In genomic region chr1:189499141-189499540, GRCm38 (mm10) we compare ENCODE assay signal across 26 mouse cellular contexts.
DNase-seq lines count a peak whose midpoint lies in the region; ATAC-seq lines count a peak whose summit lies in the region.
"Had no signal": no experiment of that assay in that cellular context is flagged by ENCODE, and none has a peak within 500 bp of the region (broad histone marks: within the 10 kb centered on the region; RNA-seq: fewer than 3 reads in every experiment).

No protein-coding gene starts in this region.

- peak; percentile 45 for DNase-seq in kidney, adult 18-20 months
- peak; percentile 24 to 67 for DNase-seq in kidney, postnatal 4 days
- DNase-seq in thymus, postnatal 36 days = no peak
- no peak for DNase-seq in cerebellum, adult 9-11 months
- DNase-seq: adrenal gland, adult 2 months; cerebellum, adult 11-12 months; cerebellum, postnatal 14 days; gastrocnemius, postnatal 10 days; left cerebral cortex, postnatal 4 days; retina, postnatal 1 day; right cerebral cortex, postnatal 25 days; spleen, adult 18-20 months; thymus, postnatal 4 days had no signal

- H3K9ac ChIP-seq in intestine, embryonic 15.5 days = no peak overlapping the region
- no peak overlapping the region for H3K9ac ChIP-seq in kidney, embryonic 16.5 days (replicated peaks; ENCODE audit: low read length)
- no peak overlapping the region for H3K9ac ChIP-seq in forebrain, embryonic 12.5 days
- H3K9ac ChIP-seq: embryonic facial prominence, embryonic 13.5 days; forebrain, embryonic 15.5 days; limb, embryonic 15.5 days; midbrain, embryonic 15.5 days; neural tube, embryonic 12.5 days had no signal

- H3K4me1 ChIP-seq in intestine, embryonic 15.5 days (replicated peaks) = 0 out of 2 replicates have a peak, but pooled peaks cover 2% of the 10 kb centered on the region
- H3K4me1 ChIP-seq in kidney, embryonic 16.5 days (ENCODE audit: insufficient read depth, low read length) = peaks cover 30% of the 10 kb centered on the region
- H3K4me1 ChIP-seq in forebrain, embryonic 12.5 days = peaks cover 14% of the 10 kb centered on the region
- H3K4me1 ChIP-seq: embryonic facial prominence, embryonic 13.5 days; midbrain, embryonic 15.5 days; neural tube, embryonic 12.5 days had no signal

- H3K36me3 ChIP-seq in intestine, embryonic 15.5 days = no peaks in the 10 kb centered on the region
- H3K36me3 ChIP-seq in kidney, embryonic 16.5 days (ENCODE audit: insufficient read depth, low read length) = no peaks in the 10 kb centered on the region
- no peaks in the 10 kb centered on the region for H3K36me3 ChIP-seq in forebrain, embryonic 12.5 days (replicated peaks)
- H3K36me3 ChIP-seq: embryonic facial prominence, embryonic 13.5 days; forebrain, embryonic 15.5 days; hindbrain, embryonic 10.5 days; limb, embryonic 15.5 days; midbrain, embryonic 15.5 days; neural tube, embryonic 12.5 days had no signal

- H3K4me3 ChIP-seq in intestine, embryonic 15.5 days (replicated peaks) = no peak overlapping the region
- no peak overlapping the region for H3K4me3 ChIP-seq in kidney, embryonic 16.5 days (ENCODE audit: low read length)
- H3K4me3 ChIP-seq in forebrain, embryonic 12.5 days (replicated peaks) = no peak overlapping the region
- H3K4me3 ChIP-seq: embryonic facial prominence, embryonic 13.5 days; forebrain, embryonic 15.5 days; hindbrain, embryonic 10.5 days; left cerebral cortex, adult 2 months; limb, embryonic 15.5 days; midbrain, embryonic 15.5 days; neural tube, embryonic 12.5 days had no signal

- ATAC-seq in intestine, embryonic 15.5 days = peak; percentile 88
- ATAC-seq in kidney, embryonic 16.5 days (ENCODE audit: low FRiP score, low TSS enrichment) = peak; percentile 91
- no peak for ATAC-seq in forebrain, embryonic 12.5 days (ENCODE audit: low FRiP score)
- ATAC-seq: forebrain, embryonic 15.5 days; hindbrain, embryonic 16.5 days; midbrain, embryonic 15.5 days had no signal

- no peaks in the 10 kb centered on the region for H3K27me3 ChIP-seq in intestine, embryonic 15.5 days (replicated peaks)
- no peaks in the 10 kb centered on the region for H3K27me3 ChIP-seq in kidney, embryonic 16.5 days (ENCODE audit: insufficient read depth, low read length)
- H3K27me3 ChIP-seq in forebrain, embryonic 12.5 days = no peaks in the 10 kb centered on the region
- H3K27me3 ChIP-seq: embryonic facial prominence, embryonic 13.5 days; forebrain, embryonic 15.5 days; limb, embryonic 15.5 days; midbrain, embryonic 15.5 days; neural tube, embryonic 12.5 days had no signal

- WGBS in intestine, embryonic 15.5 days = 56% methylated on average over 4 of the region's 4 CpGs
- 53% methylated on average over 4 of the region's 4 CpGs for WGBS in kidney, embryonic 16.5 days
- WGBS in forebrain, embryonic 12.5 days = 75% methylated on average over 4 of the region's 4 CpGs

- no peaks in the 10 kb centered on the region for H3K9me3 ChIP-seq in intestine, embryonic 15.5 days
- H3K9me3 ChIP-seq in kidney, embryonic 16.5 days (ENCODE audit: low read length) = no peaks in the 10 kb centered on the region
- H3K9me3 ChIP-seq in forebrain, embryonic 12.5 days = no peaks in the 10 kb centered on the region
- H3K9me3 ChIP-seq: embryonic facial prominence, embryonic 13.5 days; forebrain, embryonic 15.5 days; hindbrain, embryonic 10.5 days; limb, embryonic 15.5 days; midbrain, embryonic 15.5 days; neural tube, embryonic 12.5 days had no signal

- no peak overlapping the region for H3K27ac ChIP-seq in intestine, embryonic 15.5 days
- peak overlapping the region; percentile 56; the same call in 1 of the 2 replicates for H3K27ac ChIP-seq in kidney, embryonic 16.5 days (ENCODE audit: low read length)
- H3K27ac ChIP-seq in forebrain, embryonic 12.5 days = no peak overlapping the region
- H3K27ac ChIP-seq: embryonic facial prominence, embryonic 13.5 days; forebrain, embryonic 15.5 days; hindbrain, embryonic 10.5 days; left cerebral cortex, adult 2 months; limb, embryonic 15.5 days; macrophage; midbrain, embryonic 15.5 days; neural tube, embryonic 12.5 days had no signal

- no peak overlapping the region; the same call in 1 of the 2 replicates for H3K4me2 ChIP-seq in intestine, embryonic 15.5 days (replicated peaks)
- no peak overlapping the region for H3K4me2 ChIP-seq in kidney, embryonic 16.5 days (replicated peaks; ENCODE audit: low read depth, low read length)
- no peak overlapping the region for H3K4me2 ChIP-seq in forebrain, embryonic 12.5 days
- H3K4me2 ChIP-seq: embryonic facial prominence, embryonic 13.5 days; forebrain, embryonic 15.5 days; heart, embryonic 11.5 days; limb, embryonic 15.5 days; midbrain, embryonic 15.5 days; neural tube, embryonic 12.5 days had no signal

Comparison
In these comparisons a context has a peak if more than half of its experiments do, and no peak if none do; other contexts are left out.
1. DNase-seq: peak in kidney, adult 18-20 months (single experiment) and kidney, postnatal 4 days (2 of 2); none in thymus, postnatal 36 days (0 of 2) and cerebellum, adult 9-11 months (single experiment).